Mouse (Mus musculus): ENCODE measurements around the gene Ccdc151. TPM values are rescaled to one million over a fixed set of nuclear protein-coding genes. Genes with fewer than 3 reads are reported as not detected.

The Ccdc151 gene
- polyA plus RNA-seq, 2 experiments, result 0.02 TPM; not detected in 1

DNA sequence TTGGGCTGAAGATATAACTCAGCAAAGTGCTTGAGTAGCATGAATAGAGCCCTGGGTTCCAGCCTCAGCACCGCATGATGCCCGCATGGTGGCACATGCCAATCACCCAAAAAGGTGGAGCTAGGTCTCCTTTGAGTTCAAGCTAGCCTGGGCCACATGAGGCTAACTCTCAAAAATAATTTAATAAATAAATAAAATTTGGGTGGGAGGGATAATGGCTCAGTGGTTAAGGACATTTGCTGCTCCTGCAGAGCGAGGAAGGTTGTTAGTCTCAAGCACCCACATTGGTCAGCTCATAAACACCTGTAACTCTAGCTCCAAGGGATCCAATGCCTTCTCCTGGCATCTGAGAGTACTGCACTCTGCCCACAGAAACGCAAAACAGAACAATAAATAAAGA lies 801 bp downstream of the Ccdc151 start:
- H3K9me3 ChIP-seq (ENCODE audit: control insufficient read depth, low read length), result no peaks in the 10 kb centered on the region

DNA sequence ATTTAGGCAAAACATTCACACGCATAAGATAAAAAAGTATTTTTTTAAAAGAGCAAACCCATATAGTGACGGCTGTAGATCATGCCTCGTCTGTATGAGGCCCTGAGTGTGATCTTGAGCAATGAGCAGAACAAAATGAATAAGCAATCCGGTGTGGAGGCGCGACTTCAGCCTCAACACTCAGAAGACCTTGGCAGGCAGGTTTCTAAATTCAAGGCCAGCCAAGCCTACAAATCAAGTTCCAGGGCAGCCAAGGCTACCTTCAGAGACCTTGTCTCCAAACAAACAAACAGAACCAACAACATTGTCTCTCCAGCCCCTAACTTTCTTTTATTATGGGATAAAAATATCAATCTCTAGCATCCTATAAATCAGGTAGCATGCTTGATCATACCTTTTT lies 2.1 kb downstream of the Ccdc151 start:
- no peak overlapping the region for H3K27ac ChIP-seq
- H3K4me2 ChIP-seq (ENCODE audit: low read depth), result no peak overlapping the region
- peaks cover 10% of the 10 kb centered on the region for H3K36me3 ChIP-seq (replicated peaks; ENCODE audit: control insufficient read depth, insufficient read depth, low read depth)
- ATAC-seq (ENCODE audit: insufficient read depth), result no peak
- no peaks in the 10 kb centered on the region; the same call in 1 of the 2 replicates for H3K27me3 ChIP-seq (ENCODE audit: control insufficient read depth, insufficient read depth, low read length)
- no peak for TF ChIP-seq CTCF (IDR thresholded peaks at IDR 0.05; ENCODE audit: low read depth)
- TF ChIP-seq EP300 (IDR thresholded peaks at IDR 0.05; ENCODE audit: low read depth), result no peak
- peaks cover 9 to 10% of the 10 kb centered on the region in 2 experiments for H3K4me1 ChIP-seq (replicated peaks; ENCODE audit: control insufficient read depth in 2 of 2, insufficient read depth in 2 of 2, low read length in 1 of 2)
- H3K9ac ChIP-seq (replicated peaks), result no peak overlapping the region
- 75% methylated on average over 6 of the region's 6 CpGs for WGBS (ENCODE audit: insufficient replicate concordance)
- DNase-seq (ENCODE audit: low read depth in 3 of 3, low spot score in 3 of 3), result no peak
- H3K9me3 ChIP-seq (ENCODE audit: control insufficient read depth, low read length), result no peaks in the 10 kb centered on the region
- no peak overlapping the region for H3K4me3 ChIP-seq (ENCODE audit: insufficient read depth in 1 of 2, low read depth in 2 of 2, low read length in 2 of 2)

More for the DNA sequence above, 801 bp downstream of the Ccdc151 start:
- no peak overlapping the region for H3K27ac ChIP-seq
- TF ChIP-seq EP300 (IDR thresholded peaks at IDR 0.05; ENCODE audit: low read depth) (no peak), CTCF (IDR thresholded peaks at IDR 0.05; ENCODE audit: low read depth) (no peak)
- no peak overlapping the region for H3K4me2 ChIP-seq (ENCODE audit: low read depth)
- H3K4me3 ChIP-seq (ENCODE audit: insufficient read depth in 1 of 2, low read depth in 2 of 2, low read length in 2 of 2), result no peak overlapping the region
- 80% methylated on average over 4 of the region's 4 CpGs for WGBS (ENCODE audit: insufficient replicate concordance)
- ATAC-seq (ENCODE audit: insufficient read depth) (no peak), DNase-seq (ENCODE audit: low read depth in 3 of 3, low spot score in 3 of 3) (no peak)
- peaks cover 9 to 10% of the 10 kb centered on the region in 2 experiments for H3K4me1 ChIP-seq (replicated peaks; ENCODE audit: control insufficient read depth in 2 of 2, insufficient read depth in 2 of 2, low read length in 1 of 2)
- no peak overlapping the region for H3K9ac ChIP-seq (replicated peaks)
- peaks cover 12% of the 10 kb centered on the region for H3K36me3 ChIP-seq (replicated peaks; ENCODE audit: control insufficient read depth, insufficient read depth, low read depth)
- H3K27me3 ChIP-seq (ENCODE audit: control insufficient read depth, insufficient read depth, low read length), result no peaks in the 10 kb centered on the region; the same call in 1 of the 2 replicates

DNA sequence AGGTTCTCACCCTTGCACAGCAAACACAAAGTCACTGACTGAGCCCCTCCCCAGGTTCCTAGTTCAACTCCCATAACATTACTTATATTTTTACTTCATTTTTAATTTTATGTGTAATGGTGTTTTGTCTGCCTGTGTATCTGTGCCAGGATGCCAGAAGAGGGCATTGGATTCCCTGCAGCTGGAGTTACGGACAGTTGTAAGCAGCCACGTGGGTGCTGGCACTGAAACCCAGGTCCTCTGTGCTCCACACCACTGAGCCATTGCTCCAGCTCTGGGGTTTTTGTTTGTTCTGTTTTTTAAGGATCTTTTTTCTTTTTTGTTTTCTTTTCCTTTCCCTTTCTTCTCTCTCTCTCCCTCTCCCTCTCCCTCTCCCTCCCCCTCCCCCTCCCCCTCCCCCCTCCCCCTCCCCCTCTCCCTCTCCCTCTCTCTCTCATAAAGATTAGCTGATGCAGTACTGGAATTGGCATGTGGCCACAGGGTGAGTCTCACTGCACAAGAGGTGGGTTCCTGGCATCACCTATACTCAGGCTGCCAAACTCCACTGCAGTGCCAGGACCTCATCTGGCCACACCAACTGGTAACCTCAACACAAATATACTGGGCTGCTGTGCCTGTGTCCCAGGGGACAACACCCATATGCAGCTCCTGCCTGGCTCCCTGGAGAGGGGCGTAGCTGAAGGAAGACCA lies 6.1 kb downstream of the Ccdc151 start:
- no peak overlapping the region for H3K4me2 ChIP-seq (ENCODE audit: low read depth)
- ATAC-seq (ENCODE audit: insufficient read depth) (no peak), DNase-seq (ENCODE audit: low read depth in 3 of 3, low spot score in 3 of 3) (no peak)
- no peak overlapping the region for H3K9ac ChIP-seq (replicated peaks)
- H3K27me3 ChIP-seq (ENCODE audit: control insufficient read depth, insufficient read depth, low read length), result peaks cover 15% of the 10 kb centered on the region
- H3K4me1 ChIP-seq (replicated peaks; ENCODE audit: control insufficient read depth in 2 of 2, insufficient read depth in 2 of 2, low read length in 1 of 2), result no peaks in the 10 kb centered on the region
- no peaks in the 10 kb centered on the region for H3K9me3 ChIP-seq (ENCODE audit: control insufficient read depth, low read length)
- WGBS (ENCODE audit: insufficient replicate concordance), result 66% methylated on average over 3 of the region's 3 CpGs
- no peak overlapping the region for H3K27ac ChIP-seq
- TF ChIP-seq EP300 (IDR thresholded peaks at IDR 0.05; ENCODE audit: low read depth) (no peak), CTCF (IDR thresholded peaks at IDR 0.05; ENCODE audit: low read depth) (no peak)
- H3K4me3 ChIP-seq (ENCODE audit: insufficient read depth in 1 of 2, low read depth in 2 of 2, low read length in 2 of 2), result no peak overlapping the region
- no peaks in the 10 kb centered on the region for H3K36me3 ChIP-seq (replicated peaks; ENCODE audit: control insufficient read depth, insufficient read depth, low read depth)

GRCm38 (mm10) chr9:21992227-21992626 lies 10.2 kb downstream of the Ccdc151 start:
- no peaks in the 10 kb centered on the region for H3K9me3 ChIP-seq (ENCODE audit: control insufficient read depth, low read length)
- H3K4me3 ChIP-seq (ENCODE audit: insufficient read depth in 1 of 2, low read depth in 2 of 2, low read length in 2 of 2), result no peak overlapping the region
- peaks cover 56% of the 10 kb centered on the region for H3K27me3 ChIP-seq (ENCODE audit: control insufficient read depth, insufficient read depth, low read length)
- TF ChIP-seq EP300 (IDR thresholded peaks at IDR 0.05; ENCODE audit: low read depth) (no peak), CTCF (IDR thresholded peaks at IDR 0.05; ENCODE audit: low read depth) (no peak)
- DNase-seq (ENCODE audit: low read depth in 3 of 3, low spot score in 3 of 3) (no peak), ATAC-seq (ENCODE audit: insufficient read depth) (no peak)
- H3K27ac ChIP-seq, result no peak overlapping the region
- no peak overlapping the region for H3K4me2 ChIP-seq (ENCODE audit: low read depth)
- WGBS (ENCODE audit: insufficient replicate concordance), result 63% methylated on average over 4 of the region's 4 CpGs
- H3K36me3 ChIP-seq (replicated peaks; ENCODE audit: control insufficient read depth, insufficient read depth, low read depth), result no peaks in the 10 kb centered on the region
- H3K4me1 ChIP-seq (replicated peaks; ENCODE audit: control insufficient read depth in 2 of 2, insufficient read depth in 2 of 2, low read length in 1 of 2), result no peaks in the 10 kb centered on the region
- H3K9ac ChIP-seq (replicated peaks), result no peak overlapping the region

GRCm38 (mm10) chr9:21989230-21990110 lies 13.0 kb downstream of the Ccdc151 start, which contains the start of gene Rgl3:
Rgl3 (minus strand) TSS chr9:21989446.
- H3K4me3 ChIP-seq (ENCODE audit: insufficient read depth in 1 of 2, low read depth in 2 of 2, low read length in 2 of 2), result peak within 1 kb of the TSS in 1 of 2 experiments; percentile 4; a peak in 2 of 4 replicates
- H3K27ac ChIP-seq, result no peak within 1 kb of the TSS
- H3K4me2 ChIP-seq (ENCODE audit: low read depth), result peak within 1 kb of the TSS; percentile 11
- no peaks in the 10 kb centered on the region for H3K9me3 ChIP-seq (ENCODE audit: control insufficient read depth, low read length)
- TF ChIP-seq EP300 (IDR thresholded peaks at IDR 0.05; ENCODE audit: low read depth) (no peak), CTCF (IDR thresholded peaks at IDR 0.05; ENCODE audit: low read depth) (no peak)
- no peaks in the 10 kb centered on the region for H3K4me1 ChIP-seq (replicated peaks; ENCODE audit: control insufficient read depth in 2 of 2, insufficient read depth in 2 of 2, low read length in 1 of 2)
- WGBS (ENCODE audit: insufficient replicate concordance), result 2% methylated on average over 42 of the region's 42 CpGs
- H3K27me3 ChIP-seq (ENCODE audit: control insufficient read depth, insufficient read depth, low read length), result peaks cover 70% of the 10 kb centered on the region
- no peak within 1 kb of the TSS for H3K9ac ChIP-seq (replicated peaks)
- ATAC-seq (ENCODE audit: insufficient read depth) (no peak), DNase-seq (ENCODE audit: low read depth in 3 of 3, low spot score in 3 of 3) (no peak)
- no peaks in the 10 kb centered on the region for H3K36me3 ChIP-seq (replicated peaks; ENCODE audit: control insufficient read depth, insufficient read depth, low read depth)

Data from liver, embryonic 14.5 days (tissue).